ENCODE assay signal across 27 mouse cellular contexts in the genomic region with DNA sequence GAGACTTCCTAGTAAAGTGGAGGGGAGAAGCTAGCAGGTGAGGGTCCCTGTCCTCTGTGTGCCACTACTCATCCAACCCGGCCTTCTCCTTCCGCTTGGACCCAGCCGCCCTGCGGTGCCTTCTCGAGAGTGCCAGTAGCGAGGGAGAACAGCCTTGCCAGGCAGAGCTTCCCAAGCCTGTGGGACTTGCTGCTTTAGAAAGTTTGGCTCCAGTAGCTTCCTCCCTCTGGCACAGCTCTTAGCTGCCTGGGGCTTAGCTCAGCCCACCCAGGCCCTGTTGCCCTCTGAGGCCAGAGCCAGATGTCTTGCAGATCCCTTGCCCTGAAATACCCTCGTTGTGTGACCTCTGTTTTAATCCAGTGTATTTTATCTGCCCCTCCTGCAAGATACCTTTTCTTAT. TPM values are rescaled to one million over a fixed set of nuclear protein-coding genes. Genes with fewer than 3 reads are reported as not detected.
A peak's percentile ranks its signal among the peaks of the same experiment; 100 is the strongest.
DNase-seq lines count a peak whose midpoint lies in the region; ATAC-seq and TF ChIP-seq lines count a peak whose summit lies in the region.
"Had no signal": no experiment of that assay in that cellular context is flagged by ENCODE, and none has a peak within 500 bp of the region (broad histone marks: within the 10 kb centered on the region; RNA-seq: fewer than 3 reads in every experiment).

No protein-coding gene starts in this region.

- no peaks in the 10 kb centered on the region for H3K27me3 ChIP-seq in forebrain, postnatal 0 days (ENCODE audit: insufficient read depth, low read length)
- H3K27me3 ChIP-seq in forebrain, embryonic 14.5 days (replicated peaks; ENCODE audit: control insufficient read depth, insufficient read depth, low read length) = no peaks in the 10 kb centered on the region
- H3K27me3 ChIP-seq in hindbrain, postnatal 0 days (ENCODE audit: insufficient read depth, low read length) = no peaks in the 10 kb centered on the region
- H3K27me3 ChIP-seq in hindbrain, embryonic 12.5 days = no peaks in the 10 kb centered on the region
- H3K27me3 ChIP-seq in midbrain, postnatal 0 days (ENCODE audit: insufficient read depth, low read length) = no peaks in the 10 kb centered on the region
- H3K27me3 ChIP-seq in midbrain, embryonic 11.5 days (ENCODE audit: control insufficient read depth, insufficient read depth, low read length) = no peaks in the 10 kb centered on the region; the same call in 1 of the 2 replicates
- H3K27me3 ChIP-seq: embryonic facial prominence, embryonic 12.5 days; heart, embryonic 12.5 days; limb, embryonic 15.5 days; neural tube, embryonic 13.5 days had no signal

- DNase-seq in forebrain, postnatal 0 days = no peak
- no peak for DNase-seq in forebrain, embryonic 14.5 days (ENCODE audit: low spot score)
- peak; percentile 45 for DNase-seq in hindbrain, postnatal 0 days (ENCODE audit: low spot score)
- peak; percentile 46 for DNase-seq in midbrain, postnatal 0 days (ENCODE audit: low spot score)
- DNase-seq in midbrain, embryonic 11.5 days (ENCODE audit: low spot score, missing footprints) = no peak
- no peak for DNase-seq in lung, adult 18-20 months
- DNase-seq: adrenal gland, postnatal 25 days; B cell, adult 2 months; gastrocnemius, postnatal 25 days; heart, adult 11 months; heart, postnatal 10 days; kidney, postnatal 25 days; liver, embryonic 13.5 days; lung, adult 2 months; lung, postnatal 14 days; right cerebral cortex, postnatal 14 days; thymus, postnatal 4 days had no signal

- peaks cover 10% of the 10 kb centered on the region for H3K4me1 ChIP-seq in forebrain, postnatal 0 days (ENCODE audit: insufficient read depth)
- H3K4me1 ChIP-seq in forebrain, embryonic 14.5 days (ENCODE audit: control insufficient read depth, insufficient read depth, low read length) = peaks cover 8% of the 10 kb centered on the region
- H3K4me1 ChIP-seq in hindbrain, postnatal 0 days (ENCODE audit: insufficient read depth, low read length) = peaks cover 4% of the 10 kb centered on the region; the same call in 1 of the 2 replicates
- peaks cover 21% of the 10 kb centered on the region for H3K4me1 ChIP-seq in hindbrain, embryonic 12.5 days
- peaks cover 7% of the 10 kb centered on the region; the same call in 1 of the 2 replicates for H3K4me1 ChIP-seq in midbrain, postnatal 0 days (ENCODE audit: insufficient read depth, low read length)
- peaks cover 7% of the 10 kb centered on the region for H3K4me1 ChIP-seq in midbrain, embryonic 11.5 days (ENCODE audit: control insufficient read depth, insufficient read depth, low read length)

- no peak overlapping the region for H3K9ac ChIP-seq in forebrain, postnatal 0 days
- no peak overlapping the region for H3K9ac ChIP-seq in forebrain, embryonic 14.5 days (ENCODE audit: low read length)
- H3K9ac ChIP-seq in hindbrain, postnatal 0 days (replicated peaks; ENCODE audit: low read length) = no peak overlapping the region
- H3K9ac ChIP-seq in hindbrain, embryonic 12.5 days = no peak overlapping the region
- H3K9ac ChIP-seq in midbrain, postnatal 0 days (replicated peaks; ENCODE audit: low read length, poor library complexity, severe bottlenecking) = no peak overlapping the region
- no peak overlapping the region for H3K9ac ChIP-seq in midbrain, embryonic 11.5 days (ENCODE audit: low read length)
- H3K9ac ChIP-seq: embryonic facial prominence, embryonic 12.5 days; heart, embryonic 12.5 days; limb, embryonic 15.5 days; liver, embryonic 13.5 days; neural tube, embryonic 13.5 days had no signal

- H3K9me3 ChIP-seq in forebrain, postnatal 0 days (ENCODE audit: low read length) = no peaks in the 10 kb centered on the region
- no peaks in the 10 kb centered on the region for H3K9me3 ChIP-seq in forebrain, embryonic 14.5 days (replicated peaks; ENCODE audit: control insufficient read depth, low read length)
- no peaks in the 10 kb centered on the region for H3K9me3 ChIP-seq in hindbrain, postnatal 0 days (ENCODE audit: low read length)
- H3K9me3 ChIP-seq in hindbrain, embryonic 12.5 days (replicated peaks) = no peaks in the 10 kb centered on the region
- H3K9me3 ChIP-seq in midbrain, postnatal 0 days (ENCODE audit: low read length) = no peaks in the 10 kb centered on the region
- H3K9me3 ChIP-seq in midbrain, embryonic 11.5 days (ENCODE audit: control insufficient read depth, low read length) = no peaks in the 10 kb centered on the region
- H3K9me3 ChIP-seq: embryonic facial prominence, embryonic 12.5 days; forebrain, embryonic 10.5 days; heart, embryonic 12.5 days; hindbrain, embryonic 10.5 days; limb, embryonic 10.5 days; limb, embryonic 15.5 days; liver, embryonic 13.5 days; neural tube, embryonic 13.5 days had no signal

- 0 out of 2 replicates have a peak overlapping the region, but pooled peaks have one; percentile 15 for H3K27ac ChIP-seq in forebrain, postnatal 0 days (ENCODE audit: low read depth, low read length)
- H3K27ac ChIP-seq in forebrain, embryonic 14.5 days (ENCODE audit: low read depth, low read length) = no peak overlapping the region
- no peak overlapping the region for H3K27ac ChIP-seq in hindbrain, postnatal 0 days
- no peak overlapping the region for H3K27ac ChIP-seq in hindbrain, embryonic 12.5 days
- H3K27ac ChIP-seq in midbrain, postnatal 0 days (ENCODE audit: low read depth, low read length) = no peak overlapping the region
- H3K27ac ChIP-seq in midbrain, embryonic 11.5 days (ENCODE audit: low read depth, low read length) = no peak overlapping the region
- H3K27ac ChIP-seq: embryonic facial prominence, embryonic 12.5 days; forebrain, embryonic 10.5 days; hindbrain, embryonic 10.5 days; limb, embryonic 10.5 days; limb, embryonic 15.5 days; liver, embryonic 13.5 days; neural tube, embryonic 13.5 days had no signal

- 75% methylated on average over 7 of the region's 7 CpGs for WGBS in forebrain, postnatal 0 days
- WGBS in forebrain, embryonic 14.5 days = 89% methylated on average over 7 of the region's 7 CpGs
- WGBS in hindbrain, postnatal 0 days = 54% methylated on average over 7 of the region's 7 CpGs
- 84% methylated on average over 7 of the region's 7 CpGs for WGBS in hindbrain, embryonic 12.5 days
- 76% methylated on average over 7 of the region's 7 CpGs for WGBS in midbrain, postnatal 0 days
- WGBS in midbrain, embryonic 11.5 days = 84% methylated on average over 7 of the region's 7 CpGs

- ATAC-seq in forebrain, postnatal 0 days = no peak
- ATAC-seq in forebrain, embryonic 14.5 days = no peak
- ATAC-seq in hindbrain, postnatal 0 days = no peak
- ATAC-seq in hindbrain, embryonic 12.5 days (ENCODE audit: low FRiP score) = no peak
- no peak for ATAC-seq in midbrain, postnatal 0 days (ENCODE audit: low FRiP score)
- ATAC-seq in midbrain, embryonic 11.5 days (ENCODE audit: low FRiP score) = no peak
- ATAC-seq: forebrain, embryonic 16.5 days; intestine, postnatal 0 days had no signal

- H3K4me3 ChIP-seq in forebrain, postnatal 0 days (ENCODE audit: low read depth, low read length) = no peak overlapping the region
- H3K4me3 ChIP-seq in forebrain, embryonic 14.5 days (ENCODE audit: low read depth, low read length) = no peak overlapping the region
- H3K4me3 ChIP-seq in hindbrain, postnatal 0 days (ENCODE audit: low read length) = no peak overlapping the region
- H3K4me3 ChIP-seq in hindbrain, embryonic 12.5 days = no peak overlapping the region
- H3K4me3 ChIP-seq in midbrain, postnatal 0 days (ENCODE audit: low read depth, low read length) = no peak overlapping the region
- H3K4me3 ChIP-seq in midbrain, embryonic 11.5 days (ENCODE audit: low read depth, low read length) = no peak overlapping the region
- H3K4me3 ChIP-seq: embryonic facial prominence, embryonic 12.5 days; forebrain, embryonic 10.5 days; heart, embryonic 12.5 days; hindbrain, embryonic 10.5 days; limb, embryonic 10.5 days; limb, embryonic 15.5 days; liver, embryonic 13.5 days; neural tube, embryonic 13.5 days had no signal

- no peak overlapping the region for H3K4me2 ChIP-seq in forebrain, postnatal 0 days (ENCODE audit: low read depth)
- H3K4me2 ChIP-seq in forebrain, embryonic 14.5 days (ENCODE audit: low read length) = no peak overlapping the region
- H3K4me2 ChIP-seq in hindbrain, postnatal 0 days (ENCODE audit: low read depth, low read length) = no peak overlapping the region
- H3K4me2 ChIP-seq in hindbrain, embryonic 12.5 days (replicated peaks) = no peak overlapping the region
- H3K4me2 ChIP-seq in midbrain, postnatal 0 days (ENCODE audit: low read depth, low read length, poor library complexity, severe bottlenecking) = no peak overlapping the region
- no peak overlapping the region for H3K4me2 ChIP-seq in midbrain, embryonic 11.5 days
- H3K4me2 ChIP-seq: embryonic facial prominence, embryonic 12.5 days; heart, embryonic 12.5 days; limb, embryonic 15.5 days; liver, embryonic 13.5 days; neural tube, embryonic 13.5 days had no signal

- no peak for TF ChIP-seq CTCF in forebrain, postnatal 0 days (IDR thresholded peaks at IDR 0.05; ENCODE audit: low read depth)
- no peak for TF ChIP-seq CTCF in hindbrain, postnatal 0 days (IDR thresholded peaks at IDR 0.05; ENCODE audit: low read depth)
- TF ChIP-seq CTCF in midbrain, postnatal 0 days (IDR thresholded peaks at IDR 0.05) = no peak

- no peaks in the 10 kb centered on the region for H3K36me3 ChIP-seq in forebrain, postnatal 0 days (ENCODE audit: insufficient read depth)
- no peaks in the 10 kb centered on the region for H3K36me3 ChIP-seq in forebrain, embryonic 14.5 days (ENCODE audit: control insufficient read depth, insufficient read depth, low read length)
- H3K36me3 ChIP-seq in hindbrain, postnatal 0 days (ENCODE audit: insufficient read depth, low read length) = no peaks in the 10 kb centered on the region
- H3K36me3 ChIP-seq in hindbrain, embryonic 12.5 days = no peaks in the 10 kb centered on the region
- H3K36me3 ChIP-seq in midbrain, postnatal 0 days (ENCODE audit: insufficient read depth, low read length) = no peaks in the 10 kb centered on the region; the same call in 1 of the 2 replicates
- no peaks in the 10 kb centered on the region; the same call in 1 of the 2 replicates for H3K36me3 ChIP-seq in midbrain, embryonic 11.5 days (ENCODE audit: control insufficient read depth, insufficient read depth, low read length)
- H3K36me3 ChIP-seq: embryonic facial prominence, embryonic 12.5 days; forebrain, embryonic 10.5 days; heart, embryonic 12.5 days; hindbrain, embryonic 10.5 days; limb, embryonic 10.5 days; limb, embryonic 15.5 days; liver, embryonic 13.5 days; neural tube, embryonic 13.5 days had no signal

RNA-seq across cellular contexts. Expression of a gene that starts 50.2 kb away (rescaled TPM):
- total RNA-seq in forebrain, postnatal 0 days (2014; rRNA removed) = 169 and 211 TPM in 2 replicates
- 7.0 and 10.0 TPM in 2 replicates for polyA plus RNA-seq in forebrain, postnatal 0 days (2015; fragmentation: Nextera tagmentation; extraction: Ambion mirVana)
- 9.6 and 11.2 TPM in 2 replicates for polyA plus RNA-seq in forebrain, embryonic 14.5 days (2014; fragmentation: Nextera tagmentation; extraction: Ambion mirVana)
- total RNA-seq in hindbrain, postnatal 0 days (2014; rRNA removed) = 228 and 259 TPM in 2 replicates
- polyA plus RNA-seq in hindbrain, postnatal 0 days (2015; fragmentation: Nextera tagmentation; extraction: Ambion mirVana) = 10.7 and 11.2 TPM in 2 replicates
- 6.1 and 7.1 TPM in 2 replicates for polyA plus RNA-seq in hindbrain, embryonic 12.5 days (2016; fragmentation: Nextera tagmentation; extraction: Ambion mirVana)
- total RNA-seq in midbrain, postnatal 0 days (2014; rRNA removed) = 261 and 263 TPM in 2 replicates
- 12.7 and 12.9 TPM in 2 replicates for polyA plus RNA-seq in midbrain, postnatal 0 days (2015; fragmentation: Nextera tagmentation; extraction: Ambion mirVana)
- 3.1 and 3.9 TPM in 2 replicates for polyA plus RNA-seq in midbrain, embryonic 11.5 days (2014; fragmentation: Nextera tagmentation; extraction: Ambion mirVana)

Comparison
In these comparisons a context has a peak if more than half of its experiments do, and no peak if none do; other contexts are left out.
1. DNase-seq: peak in hindbrain, postnatal 0 days (single experiment) and midbrain, postnatal 0 days (single experiment); none in forebrain, postnatal 0 days (single experiment), forebrain, embryonic 14.5 days (single experiment), midbrain, embryonic 11.5 days (single experiment) and lung, adult 18-20 months (0 of 2).